Mouse (Mus musculus) E14TG2a.4 (cell line): ENCODE data around the gene Galnt15.

ENCODE experiments used
- CTCF ChIP-seq: conservative IDR thresholded peaks from 2 replicates; pipeline ENCODE4 v1.5.1; 2014; ENCODE audit warnings: low read length
- NANOG ChIP-seq: IDR thresholded peaks from 2 replicates; pipeline ENCODE4 v1.6.1; 2014; ENCODE audit warnings: borderline replicate concordance, low read length, mixed read lengths
- POU5F1 ChIP-seq: IDR thresholded peaks from 2 replicates; pipeline ENCODE4 v1.6.1; 2014; ENCODE audit warnings: low read length, borderline replicate concordance

GRCm38 (mm10) chr14:32016921-32017320 lies 11.9 kb upstream of the Galnt15 start:
- TF ChIP-seq CTCF: no peak
- TF ChIP-seq POU5F1: no peak
- no peak for TF ChIP-seq NANOG
